Mouse (Mus musculus) MEL (cell line): ENCODE data around the gene Mast3. TPM values are rescaled to one million over a fixed set of nuclear protein-coding genes. Genes with fewer than 3 reads are reported as not detected.

Experiments used
- DNase-seq: peaks from one replicate; pipeline ENCODE4 v3.0.0; 2011; ENCODE audit warnings: low read depth, low spot score
- H3K27ac ChIP-seq: 2 replicates; pipeline ENCODE4 v1.5.1; 2012; ENCODE audit warnings: low read depth, mild to moderate bottlenecking, control low read depth, low read length, moderate library complexity; ENCODE audit not compliant: control insufficient read depth
- H3K27me3 ChIP-seq, 2 experiments: fragments of 150-350 bp in 1 of 2; sonication (generic) in 1 of 2; 2 replicates each; pipeline ENCODE4 v1.6.1; 2012; ENCODE audit warnings: low read length in 2 of 2, mild to moderate bottlenecking in 2 of 2, improper control_type of control experiment in 1 of 2, moderate library complexity in 1 of 2; ENCODE audit not compliant: insufficient read depth in 2 of 2, control insufficient read depth in 1 of 2
- H3K36me3 ChIP-seq, 2 experiments: 2 replicates each; pipeline ENCODE4 v1.6.1; 2012 to 2014; ENCODE audit warnings: low read length in 2 of 2, improper control_type of control experiment in 1 of 2, inconsistent platforms in 1 of 2, mild to moderate bottlenecking in 1 of 2; ENCODE audit not compliant: insufficient read depth in 2 of 2, control insufficient read depth in 1 of 2
- H3K4me1 ChIP-seq, 2 experiments: fragments of 150-350 bp in 1 of 2; sonication (generic) in 1 of 2; 2 replicates each; pipeline ENCODE4 v1.6.1; 2012; ENCODE audit warnings: low read length in 2 of 2, improper control_type of control experiment in 1 of 2, mild to moderate bottlenecking in 1 of 2; ENCODE audit not compliant: insufficient read depth in 2 of 2, control insufficient read depth in 1 of 2
- H3K4me3 ChIP-seq, 2 experiments: fragments of 150-350 bp in 1 of 2; sonication (generic) in 1 of 2; 2 replicates each; pipeline ENCODE4 v1.5.1; 2012; ENCODE audit warnings: low read depth in 2 of 2, low read length in 2 of 2, mild to moderate bottlenecking in 2 of 2, moderate library complexity in 2 of 2, control low read depth in 1 of 2, improper control_type of control experiment in 1 of 2; ENCODE audit not compliant: control insufficient read depth in 1 of 2, insufficient read depth in 1 of 2
- H3K79me2 ChIP-seq: 2 replicates; pipeline ENCODE4 v1.6.1; 2012; ENCODE audit warnings: mild to moderate bottlenecking, low read length, moderate library complexity; ENCODE audit not compliant: control insufficient read depth, poor library complexity, insufficient read depth
- H3K9ac ChIP-seq: 2 replicates; pipeline ENCODE4 v1.6.1; 2012; ENCODE audit warnings: low read depth, mild to moderate bottlenecking, control low read depth, low read length, moderate library complexity; ENCODE audit not compliant: control insufficient read depth, poor library complexity, severe bottlenecking
- H3K9me3 ChIP-seq: fragments of 150-350 bp; sonication (generic); replicated peaks from 2 replicates; pipeline ENCODE4 v1.6.1; 2012; ENCODE audit warnings: mild to moderate bottlenecking, low read length, improper control_type of control experiment, moderate library complexity; ENCODE audit not compliant: insufficient read depth
- BHLHE40 ChIP-seq: IDR thresholded peaks from 2 replicates; pipeline ENCODE4 v1.6.1; 2012; ENCODE audit warnings: low read depth, mild to moderate bottlenecking, inconsistent platforms, low read length, improper control_type of control experiment, borderline replicate concordance
- CTCF ChIP-seq, 3 experiments: IDR thresholded peaks in 2 of 3; conservative IDR thresholded peaks in 1 of 3; 2 replicates each; pipeline ENCODE4 v1.5.1; 2011 to 2012; ENCODE audit warnings: low read length in 3 of 3, low read depth in 2 of 3, mild to moderate bottlenecking in 2 of 3, improper control_type of control experiment in 1 of 3, inconsistent platforms in 1 of 3, mixed read lengths in 1 of 3, moderate library complexity in 1 of 3; ENCODE audit not compliant: control insufficient read depth in 1 of 3, insufficient read depth in 1 of 3, poor library complexity in 1 of 3, severe bottlenecking in 1 of 3
- ELF1 ChIP-seq: IDR thresholded peaks from 2 replicates; pipeline ENCODE4 v1.6.1; 2014; ENCODE audit warnings: low read depth, mild to moderate bottlenecking, inconsistent platforms, low read length, improper control_type of control experiment, moderate library complexity
- EP300 ChIP-seq, 2 experiments: IDR thresholded peaks; 2 replicates each; pipeline ENCODE4 v1.6.1; 2011; ENCODE audit warnings: improper control_type of control experiment in 2 of 2, low read length in 2 of 2, low read depth in 1 of 2, mild to moderate bottlenecking in 1 of 2
- HCFC1 ChIP-seq: IDR thresholded peaks from 2 replicates; pipeline ENCODE4 v1.6.1; 2012; ENCODE audit warnings: low read depth, mild to moderate bottlenecking, inconsistent platforms, low read length, improper control_type of control experiment, moderate library complexity
- MAX ChIP-seq: IDR thresholded peaks from 2 replicates; pipeline ENCODE4 v1.6.1; 2011; ENCODE audit warnings: low read length, improper control_type of control experiment
- MAZ ChIP-seq: IDR thresholded peaks from 2 replicates; pipeline ENCODE4 v1.6.1; 2012; ENCODE audit warnings: low read depth, mild to moderate bottlenecking, inconsistent platforms, low read length, improper control_type of control experiment
- MEF2A ChIP-seq: IDR thresholded peaks from 2 replicates; pipeline ENCODE4 v1.6.1; 2014; ENCODE audit warnings: low read depth, mild to moderate bottlenecking, inconsistent platforms, low read length, improper control_type of control experiment; ENCODE audit not compliant: poor library complexity, insufficient replicate concordance, severe bottlenecking; ENCODE audit errors: extremely low read depth
- MYC ChIP-seq: IDR thresholded peaks from 2 replicates; pipeline ENCODE4 v1.6.1; 2011; ENCODE audit warnings: low read depth, mild to moderate bottlenecking, low read length, improper control_type of control experiment, moderate library complexity
- NELFE ChIP-seq: IDR thresholded peaks from 2 replicates; pipeline ENCODE4 v1.6.1; 2011; ENCODE audit warnings: low read depth, low read length, improper control_type of control experiment
- POLR2A ChIP-seq, 2 experiments: IDR thresholded peaks; 2 replicates each; pipeline ENCODE4 v1.6.1; 2011 to 2012; ENCODE audit warnings: low read length in 2 of 2, mild to moderate bottlenecking in 2 of 2, control low read depth in 1 of 2, improper control_type of control experiment in 1 of 2, low read depth in 1 of 2, moderate library complexity in 1 of 2; ENCODE audit not compliant: control insufficient read depth in 1 of 2, insufficient read depth in 1 of 2, poor library complexity in 1 of 2
- POLR2AphosphoS5 ChIP-seq: IDR thresholded peaks from 2 replicates; pipeline ENCODE4 v1.6.1; 2012; ENCODE audit warnings: low read depth, borderline replicate concordance, mild to moderate bottlenecking, inconsistent platforms, low read length, moderate library complexity, mixed read lengths
- RCOR1 ChIP-seq: IDR thresholded peaks from 2 replicates; pipeline ENCODE4 v1.6.1; 2012; ENCODE audit warnings: low read depth, mild to moderate bottlenecking, inconsistent platforms, low read length, improper control_type of control experiment
- SIN3A ChIP-seq: IDR thresholded peaks from 2 replicates; pipeline ENCODE4 v1.6.1; 2012; ENCODE audit warnings: low read length, improper control_type of control experiment, inconsistent platforms
- TBP ChIP-seq: IDR thresholded peaks from 2 replicates; pipeline ENCODE4 v1.8.0; 2011; ENCODE audit warnings: low read depth, low read length, improper control_type of control experiment
- ZC3H11A ChIP-seq: IDR thresholded peaks from 2 replicates; pipeline ENCODE4 v1.6.1; 2012; ENCODE audit warnings: low read depth, mild to moderate bottlenecking, inconsistent platforms, low read length, improper control_type of control experiment
- polyA plus RNA-seq, 2 experiments: library from polyadenylated mRNA; stranded (reverse) in 1 of 2; unstranded in 1 of 2; fragments of >175 nt in 1 of 2; fragments of >200 nt in 1 of 2; gene quantifications; 2 replicates each; pipeline versions ENCODE4 v1.2.1 to v1.2.4; 2012; ENCODE audit warnings: low replicate concordance in 2 of 2, low read depth in 1 of 2; ENCODE audit not compliant: insufficient read length in 2 of 2, insufficient read depth in 1 of 2, missing spikeins in 1 of 2
- total RNA-seq: library from RNA; depleted of rRNA; stranded (reverse); fragments of 300-350 nt; gene quantifications from 2 replicates; pipeline ENCODE4 v1.2.3, GENCODE M21; 2012

Gene Mast3
- total and polyA plus RNA-seq, 3 experiments: 13.5 to 54.7 TPM; not detected in 1

GRCm38 (mm10) chr8:70833520-70833919, 28.7 kb upstream of the Mast3 start:
- H3K36me3 ChIP-seq: no peaks in the 10 kb centered on the region
- H3K4me1 ChIP-seq: no peaks in the 10 kb centered on the region
- H3K27ac ChIP-seq: no peak overlapping the region
- H3K27me3 ChIP-seq: no peaks in the 10 kb centered on the region
- no peak overlapping the region for H3K4me3 ChIP-seq
- no peaks in the 10 kb centered on the region for H3K79me2 ChIP-seq
- no peaks in the 10 kb centered on the region for H3K9me3 ChIP-seq
- H3K9ac ChIP-seq: no peak overlapping the region
- TF ChIP-seq ZC3H11A (no peak), POLR2AphosphoS5 (no peak), MEF2A (no peak)
- DNase-seq: no peak

DNA sequence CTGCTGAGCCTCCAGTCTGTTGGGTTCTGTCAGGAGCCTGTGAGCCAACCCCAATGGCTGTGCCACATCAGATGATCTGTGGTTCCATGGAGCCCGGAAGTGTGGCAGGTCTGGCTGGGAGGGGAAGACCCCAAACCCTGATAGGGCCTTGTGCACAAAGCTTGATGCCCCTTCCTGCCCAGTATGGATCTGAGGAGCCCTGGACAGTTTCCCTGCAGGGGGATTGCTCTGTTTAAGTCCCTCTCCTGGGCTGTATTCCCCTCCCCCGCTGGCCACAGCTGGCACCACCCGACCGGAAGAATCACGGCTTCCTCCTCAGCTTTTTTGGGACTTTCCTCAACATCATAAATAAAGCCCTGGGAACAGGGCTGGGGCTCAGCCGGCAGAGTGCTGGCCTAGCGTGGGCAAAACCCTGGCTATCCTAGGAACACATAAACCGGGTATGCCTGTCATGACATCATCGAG, 28.2 kb upstream of the Mast3 start:
- DNase-seq: no peak
- Histone ChIP-seq H3K36me3 (no peaks in the 10 kb centered on the region), H3K9me3 (no peaks in the 10 kb centered on the region), H3K27ac (no peak overlapping the region), H3K4me1 (no peaks in the 10 kb centered on the region), H3K79me2 (no peaks in the 10 kb centered on the region), H3K9ac (no peak overlapping the region), H3K4me3 (no peak overlapping the region), H3K27me3 (no peaks in the 10 kb centered on the region)
- no peak for TF ChIP-seq MYC
- TF ChIP-seq RCOR1: no peak
- TF ChIP-seq MEF2A: no peak
- TF ChIP-seq MAX: no peak
- no peak for TF ChIP-seq EP300 (IDR thresholded peaks at IDR 0.05; ENCODE audit: low read depth in 1 of 2, low read length in 2 of 2)
- no peak for TF ChIP-seq MAZ
- no peak for TF ChIP-seq POLR2AphosphoS5
- TF ChIP-seq ELF1: no peak
- TF ChIP-seq BHLHE40: no peak
- TF ChIP-seq POLR2A (IDR thresholded peaks at IDR 0.05; ENCODE audit: control insufficient read depth in 1 of 2, insufficient read depth in 1 of 2, low read depth in 1 of 2, low read length in 2 of 2, poor library complexity in 1 of 2): no peak
- no peak for TF ChIP-seq TBP
- no peak for TF ChIP-seq HCFC1
- no peak for TF ChIP-seq CTCF (IDR thresholded peaks at IDR 0.05 in 2 of 3, conservative IDR thresholded peaks at IDR 0.05 in 1 of 3; ENCODE audit: control insufficient read depth in 1 of 3, insufficient read depth in 1 of 3, low read depth in 2 of 3, low read length in 3 of 3, poor library complexity in 1 of 3, severe bottlenecking in 1 of 3)

GRCm38 (mm10) chr8:70832371-70832770, 27.5 kb upstream of the Mast3 start:
- Histone ChIP-seq H3K36me3 (no peaks in the 10 kb centered on the region), H3K9ac (no peak overlapping the region), H3K4me3 (no peak overlapping the region), H3K9me3 (no peaks in the 10 kb centered on the region), H3K79me2 (no peaks in the 10 kb centered on the region), H3K4me1 (no peaks in the 10 kb centered on the region), H3K27ac (no peak overlapping the region), H3K27me3 (no peaks in the 10 kb centered on the region)
- TF ChIP-seq ELF1 (no peak), SIN3A (no peak), NELFE (no peak)
- no peak for DNase-seq
